ENCODE assay signal across 24 mouse cellular contexts in the genomic region with DNA sequence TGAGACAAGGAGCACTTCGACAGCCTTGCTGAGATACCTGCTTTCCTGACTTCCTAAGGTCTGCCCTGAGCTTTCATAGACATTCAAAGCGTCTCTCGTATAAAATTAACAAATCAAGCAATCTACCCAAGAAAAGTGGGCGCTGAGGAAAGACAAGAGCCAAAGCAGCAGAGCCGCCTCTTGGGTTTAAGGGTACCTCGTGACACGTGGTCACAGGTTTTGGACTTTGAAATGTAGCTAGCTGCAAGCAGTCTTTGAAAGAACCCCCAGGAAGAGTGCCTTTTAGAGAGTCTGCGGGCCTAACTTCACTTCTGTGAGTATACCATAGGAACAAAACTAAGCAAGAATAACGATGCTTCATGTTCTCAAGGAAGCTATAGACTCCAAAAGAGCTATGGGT. TPM values are rescaled to one million over a fixed set of nuclear protein-coding genes. Genes with fewer than 3 reads are reported as not detected.
DNase-seq lines count a peak whose midpoint lies in the region; ATAC-seq lines count a peak whose summit lies in the region.
"Had no signal": no experiment of that assay in that cellular context is flagged by ENCODE, and none has a peak within 500 bp of the region (broad histone marks: within the 10 kb centered on the region; RNA-seq: fewer than 3 reads in every experiment).

No protein-coding gene starts in this region.

- H3K9me3 ChIP-seq in kidney, embryonic 14.5 days (ENCODE audit: control insufficient read depth, low read length) = no peaks in the 10 kb centered on the region
- H3K9me3 ChIP-seq: embryonic facial prominence, embryonic 12.5 days; embryonic facial prominence, embryonic 15.5 days; forebrain, embryonic 12.5 days; forebrain, embryonic 15.5 days; hindbrain, embryonic 12.5 days; hindbrain, embryonic 15.5 days had no signal

- peak; percentile 16 for DNase-seq in kidney, adult 18-20 months
- DNase-seq in testis, postnatal 10 days (ENCODE audit: low spot score) = peak; percentile 16
- no peak for DNase-seq in testis, postnatal 14 days (ENCODE audit: low spot score)
- DNase-seq in kidney, postnatal 14 days = peak; percentile 36
- DNase-seq in frontal cortex, adult 2 months (ENCODE audit: extremely low spot score in 1 of 2, low spot score in 1 of 2) = no peak
- DNase-seq in gastrocnemius, adult 18-20 months (ENCODE audit: low spot score) = no peak
- DNase-seq: cerebellum, adult 11 months; cerebellum, adult 2 months; cerebellum, adult 9-11 months; cerebellum, postnatal 25 days; gastrocnemius, adult 2 months; gastrocnemius, postnatal 14 days had no signal

- no peak overlapping the region for H3K27ac ChIP-seq in kidney, embryonic 14.5 days (ENCODE audit: low read depth, low read length)
- H3K27ac ChIP-seq: embryonic facial prominence, embryonic 12.5 days; embryonic facial prominence, embryonic 15.5 days; forebrain, embryonic 12.5 days; forebrain, embryonic 15.5 days; gastrocnemius, adult 2 months; hindbrain, embryonic 12.5 days; hindbrain, embryonic 15.5 days had no signal

- 87% methylated on average over 9 of the region's 9 CpGs for WGBS in kidney, embryonic 14.5 days

- no peaks in the 10 kb centered on the region for H3K36me3 ChIP-seq in kidney, embryonic 14.5 days (ENCODE audit: control insufficient read depth, insufficient read depth, low read length)
- H3K36me3 ChIP-seq: embryonic facial prominence, embryonic 12.5 days; embryonic facial prominence, embryonic 15.5 days; forebrain, embryonic 12.5 days; forebrain, embryonic 15.5 days; hindbrain, embryonic 12.5 days; hindbrain, embryonic 15.5 days had no signal

- H3K4me3 ChIP-seq in kidney, embryonic 14.5 days (ENCODE audit: low read length) = no peak overlapping the region
- H3K4me3 ChIP-seq: embryonic facial prominence, embryonic 12.5 days; embryonic facial prominence, embryonic 15.5 days; erythroblast, embryonic 14.5 days; forebrain, embryonic 12.5 days; forebrain, embryonic 15.5 days; gastrocnemius, adult 2 months; hindbrain, embryonic 12.5 days; hindbrain, embryonic 15.5 days had no signal

- no peaks in the 10 kb centered on the region for H3K4me1 ChIP-seq in kidney, embryonic 14.5 days (ENCODE audit: control insufficient read depth, insufficient read depth, low read length)
- H3K4me1 ChIP-seq: embryonic facial prominence, embryonic 12.5 days; embryonic facial prominence, embryonic 15.5 days; forebrain, embryonic 12.5 days; forebrain, embryonic 15.5 days; hindbrain, embryonic 12.5 days; hindbrain, embryonic 15.5 days had no signal

- H3K9ac ChIP-seq in kidney, embryonic 14.5 days (ENCODE audit: low read depth, low read length) = no peak overlapping the region
- H3K9ac ChIP-seq: embryonic facial prominence, embryonic 12.5 days; embryonic facial prominence, embryonic 15.5 days; forebrain, embryonic 12.5 days; forebrain, embryonic 15.5 days; hindbrain, embryonic 12.5 days; hindbrain, embryonic 15.5 days had no signal

- H3K27me3 ChIP-seq in kidney, embryonic 14.5 days (ENCODE audit: control insufficient read depth, insufficient read depth, low read length) = no peaks in the 10 kb centered on the region
- H3K27me3 ChIP-seq: embryonic facial prominence, embryonic 12.5 days; embryonic facial prominence, embryonic 15.5 days; forebrain, embryonic 12.5 days; forebrain, embryonic 15.5 days; hindbrain, embryonic 12.5 days; hindbrain, embryonic 15.5 days had no signal

- ATAC-seq in kidney, embryonic 14.5 days (ENCODE audit: low FRiP score, low TSS enrichment) = no peak
- ATAC-seq: CD4-positive, CD25-positive, alpha-beta regulatory T cell, adult 4 months; forebrain, embryonic 15.5 days had no signal

- no peak overlapping the region for H3K4me2 ChIP-seq in kidney, embryonic 14.5 days (replicated peaks; ENCODE audit: low read depth, low read length)
- H3K4me2 ChIP-seq: embryonic facial prominence, embryonic 12.5 days; embryonic facial prominence, embryonic 15.5 days; forebrain, embryonic 12.5 days; forebrain, embryonic 15.5 days; hindbrain, embryonic 12.5 days; hindbrain, embryonic 15.5 days had no signal

RNA-seq across cellular contexts. Expression of gene Mlip, which starts 31.9 kb away (rescaled TPM):
- not detected in 2 replicates for polyA plus RNA-seq in kidney, embryonic 14.5 days (2014; fragmentation: Nextera tagmentation; extraction: Ambion mirVana)
- polyA plus RNA-seq in frontal cortex, adult 2 months (2012; rRNA removed) = 45.6 and 51.6 TPM in 2 replicates
- 100 to 1,000 TPM in 1 of 2 experiments, 10 to 100 TPM in 1; 88.0 to 103 TPM for total RNA-seq in gastrocnemius, adult 18-20 months (2021)
- total RNA-seq: common myeloid progenitor, adult 5-6 weeks; hematopoietic stem cell, adult 5-6 weeks had no signal
- polyA plus RNA-seq: adrenal gland, adult 2 months had no signal

Comparison
In these comparisons a context has a peak if more than half of its experiments do, and no peak if none do; other contexts are left out.
1. DNase-seq: peak in kidney, adult 18-20 months (single experiment), testis, postnatal 10 days (single experiment) and kidney, postnatal 14 days (single experiment); none in testis, postnatal 14 days (single experiment), frontal cortex, adult 2 months (0 of 2) and gastrocnemius, adult 18-20 months (single experiment).
2. RNA of gene Mlip, which starts 31.9 kb away (polyA plus RNA-seq): 45.6 to 51.6 TPM in frontal cortex, adult 2 months; not detected in kidney, embryonic 14.5 days; every median in the first group is over 10 times any median in the second.